Mouse (Mus musculus) stomach, embryonic 16.5 days (tissue): ENCODE results near the gene Fgfrl1. TPM values are rescaled to one million over a fixed set of nuclear protein-coding genes. Genes with fewer than 3 reads are reported as not detected.
"Not testable (repeated sequence)": the region's sequence is repeated elsewhere in the genome, so short reads cannot be mapped to it uniquely, and the experiment has no call there.

Experiments
- ATAC-seq: fragments of 200-750 bp; cut with Nextera tagmentation; 2 replicates; pipeline ENCODE4 v1.8.0; 2017; ENCODE audit warnings: moderate number of reproducible peaks, moderate TSS enrichment; ENCODE audit not compliant: insufficient read depth, low FRiP score
- H3K27ac ChIP-seq: fragments of 300-500 bp; sonication (generic); 2 replicates; pipeline ENCODE4 v1.5.1; 2014; ENCODE audit warnings: low read length
- H3K27me3 ChIP-seq: fragments of 300-500 bp; sonication (generic); 2 replicates; pipeline ENCODE4 v1.6.1; 2014; ENCODE audit warnings: low read length, control low read depth, mixed read lengths; ENCODE audit not compliant: control insufficient read depth, insufficient read depth
- H3K36me3 ChIP-seq: fragments of 300-500 bp; sonication (generic); 2 replicates; pipeline ENCODE4 v1.6.1; 2014; ENCODE audit warnings: low read length; ENCODE audit not compliant: control insufficient read depth, insufficient read depth
- H3K4me1 ChIP-seq: fragments of 300-500 bp; sonication (generic); 2 replicates; pipeline ENCODE4 v1.6.1; 2014; ENCODE audit warnings: low read length, control low read depth, mixed read lengths; ENCODE audit not compliant: control insufficient read depth, insufficient read depth
- H3K4me2 ChIP-seq: fragments of 300-500 bp; sonication (generic); 2 replicates; pipeline ENCODE4 v1.6.1; 2014; ENCODE audit warnings: low read depth, low read length, mixed read lengths
- H3K4me3 ChIP-seq: fragments of 300-500 bp; sonication (generic); replicated peaks from 2 replicates; pipeline ENCODE4 v1.5.1; 2014; ENCODE audit warnings: mild to moderate bottlenecking, low read length
- H3K9ac ChIP-seq: fragments of 300-500 bp; sonication (generic); 2 replicates; pipeline ENCODE4 v1.6.1; 2014; ENCODE audit warnings: low read length
- H3K9me3 ChIP-seq: fragments of 300-500 bp; sonication (generic); replicated peaks from 2 replicates; pipeline ENCODE4 v1.6.1; 2016; ENCODE audit warnings: low read length, control low read depth; ENCODE audit not compliant: control insufficient read depth
- WGBS: fragments of 180-500 bp; shearing (Covaris S2); extraction: QIAGEN DNeasy Blood & Tissue Kit; methylation state at CpG from one replicate; pipeline ENCODE4 v1.1.7; 2014; 5-methylcytosine and 5-hydroxymethylcytosine counted together
- polyA plus RNA-seq: library from polyadenylated mRNA; unstranded; fragments of >200 nt; fragmentation: Nextera tagmentation; extraction: Ambion mirVana; gene quantifications from 2 replicates; pipeline ENCODE4 v1.2.1, GENCODE M21; 2015

The Fgfrl1 gene
- polyA plus RNA-seq, 1 experiment from 2014 or later = 11.7 TPM

- not testable (repeated sequence) for ATAC-seq, H3K27ac ChIP-seq, H3K27me3 ChIP-seq, H3K36me3 ChIP-seq, H3K4me2 ChIP-seq, H3K4me3 ChIP-seq, H3K9me3 ChIP-seq, H3K9ac ChIP-seq, H3K4me1 ChIP-seq
- 81% methylated on average over 4 of the region's 4 CpGs for WGBS
Measured at GRCm38 (mm10) chr5:108751258-108751657, 59.1 kb downstream of the Fgfrl1 start.

Other genes starting within 250 kb of the Fgfrl1 start
- 0.67 and 0.69 TPM in 2 replicates for gene Mfsd7a, start 243.5 kb upstream of the Fgfrl1 start, polyA plus RNA-seq
- 16.2 and 19.1 TPM in 2 replicates for gene Pcgf3, start 231.2 kb upstream of the Fgfrl1 start, polyA plus RNA-seq
- gene Cplx1, start 142.4 kb upstream of the Fgfrl1 start, polyA plus RNA-seq = 2.9 and 3.4 TPM in 2 replicates
- gene Gak, start 62.6 kb upstream of the Fgfrl1 start, polyA plus RNA-seq = 62.9 and 67.9 TPM in 2 replicates
- 27.1 and 27.7 TPM in 2 replicates for gene Tmem175, start 62.6 kb upstream of the Fgfrl1 start, polyA plus RNA-seq
- gene Idua, start 32.1 kb upstream of the Fgfrl1 start, polyA plus RNA-seq = 13.5 and 15.2 TPM in 2 replicates
- gene Dgkq, start 22.7 kb upstream of the Fgfrl1 start, polyA plus RNA-seq = 10.7 and 14.5 TPM in 2 replicates
- gene Slc26a1, start 16.8 kb upstream of the Fgfrl1 start, polyA plus RNA-seq = 1.8 and 3.0 TPM in 2 replicates
- 0.43 and 0.85 TPM in 2 replicates for gene Rnf212, start 82.6 kb downstream of the Fgfrl1 start, polyA plus RNA-seq
- 5.3 and 7.6 TPM in 2 replicates for gene Tmed11, start 103.0 kb downstream of the Fgfrl1 start, polyA plus RNA-seq
- gene Vmn2r8, start 116.5 kb downstream of the Fgfrl1 start, polyA plus RNA-seq = 0.02 TPM in 1 of 2 replicates, not detected in the other
- not detected in 2 replicates for gene Vmn2r9, start 160.2 kb downstream of the Fgfrl1 start, polyA plus RNA-seq